Mouse (Mus musculus): ENCODE results near the gene Fbxl18.

Gene Fbxl18

DNA sequence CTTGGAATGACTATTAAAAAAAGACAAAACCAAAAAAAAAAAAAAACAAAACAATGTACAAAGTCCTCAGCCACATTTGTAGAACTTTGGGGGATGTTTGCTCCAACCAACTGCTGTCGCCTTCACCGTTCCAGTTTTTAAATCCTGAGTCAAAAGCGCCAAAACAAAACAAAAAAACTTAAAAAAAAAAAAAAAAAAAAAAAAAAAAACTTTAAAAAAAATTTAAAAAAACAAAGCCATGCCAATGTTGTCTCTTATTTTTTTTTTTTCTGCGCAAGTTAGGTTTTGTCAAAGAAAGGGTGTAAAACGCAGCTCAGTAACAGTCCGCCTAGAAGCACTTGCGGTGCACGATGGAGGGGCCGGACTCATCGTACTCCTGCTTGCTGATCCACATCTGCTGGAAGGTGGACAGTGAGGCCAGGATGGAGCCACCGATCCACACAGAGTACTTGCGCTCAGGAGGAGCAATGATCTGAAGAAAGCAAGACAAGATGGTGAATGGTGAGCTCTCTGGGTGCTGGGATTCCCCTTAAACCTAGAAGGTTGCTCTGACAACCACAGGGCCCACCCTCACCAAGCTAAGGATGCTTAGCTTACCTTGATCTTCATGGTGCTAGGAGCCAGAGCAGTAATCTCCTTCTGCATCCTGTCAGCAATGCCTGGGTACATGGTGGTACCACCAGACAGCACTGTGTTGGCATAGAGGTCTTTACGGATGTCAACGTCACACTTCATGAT lies 8.4 kb upstream of the Fbxl18 start:
- in situ Hi-C loops (cut with MboI; ENCODE audit: low pct_unique_long_range_greater_than_20kb in 1 of 2, low sequenced_read_pairs in 2 of 2, unreplicated experiment in 1 of 2): no loop called here

DNA sequence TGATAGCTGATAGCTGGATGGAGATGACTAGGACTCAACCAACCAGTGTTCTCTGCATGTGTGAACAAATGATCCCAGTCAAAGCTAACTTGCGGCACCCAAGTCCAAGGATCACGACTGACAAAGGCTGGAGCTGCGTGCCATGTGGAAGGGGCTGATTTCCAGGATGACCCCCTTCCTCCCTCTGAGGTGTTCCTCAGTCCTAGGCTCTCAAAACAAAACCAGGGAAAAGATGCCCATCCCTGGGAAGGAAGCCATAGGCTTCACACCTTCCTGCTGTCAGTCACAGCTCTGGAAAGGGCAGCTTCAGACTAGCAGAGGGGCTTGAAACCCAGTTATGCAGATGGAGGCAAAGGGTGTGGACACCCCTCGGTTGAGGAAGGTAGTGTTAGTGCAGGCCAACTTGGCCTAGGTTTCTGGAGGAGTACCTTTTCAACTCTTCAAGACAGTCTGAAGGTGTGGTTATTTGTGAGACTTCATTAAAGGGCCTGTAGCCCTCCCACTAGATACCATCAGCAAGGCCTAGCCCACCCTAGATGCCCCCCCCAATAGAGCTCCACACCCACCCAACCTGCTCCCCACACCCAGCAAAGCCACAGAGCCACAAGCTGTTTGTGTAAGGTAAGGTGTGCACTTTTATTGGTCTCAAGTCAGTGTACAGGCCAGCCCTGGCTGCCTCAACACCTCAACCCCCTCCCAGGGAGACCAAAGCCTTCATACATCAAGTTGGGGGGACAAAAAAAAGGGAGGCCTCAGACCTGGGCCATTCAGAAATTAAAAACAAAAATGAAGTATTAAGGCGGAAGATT lies 7.5 kb upstream of the Fbxl18 start:
- in situ Hi-C loops (cut with MboI; ENCODE audit: low pct_unique_long_range_greater_than_20kb in 1 of 2, low sequenced_read_pairs in 2 of 2, unreplicated experiment in 1 of 2): no loop called here

DNA sequence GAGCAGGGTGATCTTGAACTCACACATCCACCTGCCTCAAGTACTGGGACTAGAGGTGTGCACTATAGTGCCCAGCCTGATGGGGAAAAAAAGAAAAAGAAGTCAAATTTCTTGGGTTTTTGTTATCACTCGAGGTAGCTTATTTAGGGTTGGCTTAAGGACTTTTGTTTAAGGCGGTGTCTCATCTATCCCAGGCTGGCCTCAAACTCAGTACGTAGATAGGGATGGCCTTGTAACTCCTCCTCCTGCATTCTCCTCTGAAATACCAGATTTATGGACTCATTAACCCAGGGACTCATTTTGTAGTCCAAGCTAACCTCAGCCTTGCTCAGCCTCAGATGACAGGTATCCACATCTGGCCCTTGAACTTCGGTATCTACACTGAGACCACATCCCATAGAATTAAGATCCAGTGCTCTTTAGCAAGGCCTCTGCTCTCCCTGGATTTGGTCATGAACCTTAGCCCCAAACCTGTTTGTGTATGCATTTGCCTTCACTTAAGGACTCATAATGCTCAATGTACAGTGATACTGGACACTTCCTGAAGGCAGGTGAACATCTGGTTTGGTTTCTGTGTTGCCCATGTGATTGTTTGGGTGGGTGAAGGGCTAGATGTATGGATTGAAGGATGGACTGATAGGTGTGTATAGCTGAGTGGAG lies 6.8 kb upstream of the Fbxl18 start:
- in situ Hi-C loops (cut with MboI; ENCODE audit: low pct_unique_long_range_greater_than_20kb in 1 of 2, low sequenced_read_pairs in 2 of 2, unreplicated experiment in 1 of 2): no loop called here

DNA sequence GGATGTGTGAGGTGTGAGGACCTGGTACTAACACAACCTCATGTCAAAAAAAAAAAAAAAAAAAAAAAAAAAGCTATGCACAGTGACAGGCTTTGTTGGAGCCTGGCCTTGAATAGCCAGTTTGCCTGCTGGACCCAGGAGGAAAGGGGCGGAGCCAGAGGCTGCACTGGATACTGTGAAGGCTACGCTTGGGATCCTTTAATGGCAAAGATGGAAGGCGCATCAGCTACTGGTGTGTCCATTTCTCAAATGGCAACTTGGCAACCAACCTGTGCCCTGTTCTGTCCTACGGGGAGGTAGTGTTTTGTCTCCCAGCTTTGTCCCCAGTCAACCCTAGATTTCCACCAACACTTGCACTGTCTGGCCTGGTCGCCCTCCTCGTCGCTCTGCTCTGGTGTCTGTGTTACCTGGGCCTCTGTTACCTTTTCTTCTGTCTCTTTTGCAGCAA lies 6.2 kb upstream of the Fbxl18 start:
- in situ Hi-C loops (cut with MboI; ENCODE audit: low pct_unique_long_range_greater_than_20kb in 1 of 2, low sequenced_read_pairs in 2 of 2, unreplicated experiment in 1 of 2): no loop called here

DNA sequence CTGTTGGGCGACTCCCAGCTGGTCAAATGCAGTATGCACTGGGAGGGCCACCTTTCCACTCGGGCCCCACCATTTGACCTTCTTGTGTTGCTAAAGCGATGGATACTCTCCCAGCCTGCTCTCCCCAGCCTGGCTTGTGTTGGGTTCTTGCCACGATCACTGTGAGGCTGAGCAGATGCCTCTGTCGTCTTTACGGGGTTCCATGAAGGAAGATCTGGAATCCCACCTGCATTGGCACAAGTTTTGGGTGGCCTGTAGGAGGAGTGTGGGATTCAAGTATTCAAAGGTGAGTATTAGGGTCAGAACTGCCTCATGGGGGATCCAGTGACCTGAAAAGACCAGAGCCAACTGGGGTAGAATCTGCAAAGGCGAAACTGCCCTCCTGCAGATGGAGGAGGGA lies 5.4 kb upstream of the Fbxl18 start:
- in situ Hi-C loops (cut with MboI; ENCODE audit: low pct_unique_long_range_greater_than_20kb in 1 of 2, low sequenced_read_pairs in 2 of 2, unreplicated experiment in 1 of 2): no loop called here

DNA sequence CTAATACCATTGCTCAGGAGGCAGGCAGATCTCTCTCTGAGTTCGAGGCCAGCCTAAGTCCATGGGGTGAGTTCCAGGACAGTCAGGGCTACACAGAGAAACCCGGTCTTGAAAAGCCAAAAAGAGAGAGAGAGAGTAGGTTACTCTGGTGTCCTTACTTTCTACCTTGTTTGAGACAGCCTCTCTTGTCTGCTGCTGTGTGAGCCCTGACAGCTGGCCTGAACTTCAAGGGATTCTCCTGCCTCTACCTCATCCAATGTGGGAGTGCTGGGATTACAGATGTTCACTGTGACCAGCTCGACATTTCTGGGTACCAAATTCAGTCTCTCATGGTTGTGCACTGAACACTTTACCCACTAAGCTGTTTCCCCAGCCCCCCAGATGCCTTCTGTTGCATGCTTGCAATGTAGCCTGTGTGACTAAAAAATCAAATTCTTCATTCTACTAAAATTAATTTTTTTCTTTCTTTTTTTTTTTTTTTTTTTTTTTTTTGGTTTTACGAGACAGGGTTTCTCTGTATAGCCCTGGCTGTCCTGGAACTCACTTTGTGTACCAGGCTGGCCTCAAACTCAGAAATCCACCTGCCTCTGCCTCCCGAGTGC lies 4.8 kb upstream of the Fbxl18 start:
- in situ Hi-C loops (cut with MboI; ENCODE audit: low pct_unique_long_range_greater_than_20kb in 1 of 2, low sequenced_read_pairs in 2 of 2, unreplicated experiment in 1 of 2): no loop called here

DNA sequence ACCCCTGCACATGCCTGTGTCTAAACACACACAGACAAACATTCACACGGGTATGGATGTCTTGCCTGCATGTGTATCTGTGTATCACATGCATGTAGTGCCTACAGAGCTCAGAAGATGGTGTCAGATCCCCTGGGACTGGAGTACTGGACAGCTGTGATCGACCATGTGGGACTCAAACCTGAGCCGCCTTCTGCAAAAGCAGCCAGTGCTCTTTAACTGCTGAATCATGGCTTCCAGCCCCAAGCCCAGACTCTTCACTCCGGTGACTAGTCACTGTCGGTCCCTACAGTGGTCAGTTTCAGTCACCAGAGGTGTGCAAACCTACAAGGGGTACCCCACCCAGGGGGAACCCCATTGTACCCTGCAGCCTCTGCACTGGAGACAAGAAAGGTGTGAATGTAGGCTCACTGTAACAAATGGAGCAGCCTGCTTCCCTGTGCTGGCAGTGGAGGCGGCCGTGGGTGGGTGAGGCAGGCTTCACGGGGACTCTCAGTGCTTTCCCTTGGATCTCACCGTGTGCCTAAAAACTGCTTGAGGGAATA lies 3.9 kb upstream of the Fbxl18 start:
- in situ Hi-C loops (cut with MboI; ENCODE audit: low pct_unique_long_range_greater_than_20kb in 1 of 2, low sequenced_read_pairs in 2 of 2, unreplicated experiment in 1 of 2): no loop called here

DNA sequence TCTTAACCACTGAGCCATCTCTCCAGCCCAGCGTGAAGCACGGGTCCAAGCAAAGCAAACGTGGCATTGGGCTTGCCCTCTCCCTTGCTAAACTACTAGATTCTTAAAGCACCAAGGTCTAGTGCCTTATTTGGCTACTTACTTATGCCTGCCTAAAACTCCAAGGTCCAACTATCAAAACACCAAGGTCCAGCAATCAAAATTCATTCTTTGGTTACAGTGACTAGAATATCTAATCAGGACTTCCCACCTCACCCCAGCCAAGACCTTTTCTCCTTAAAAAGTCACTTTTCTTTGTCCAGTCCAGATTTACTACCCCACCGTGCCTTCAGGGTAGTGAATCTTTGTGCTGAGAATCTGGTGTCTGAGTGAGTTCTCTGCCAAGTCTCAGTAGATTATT lies 3.1 kb upstream of the Fbxl18 start:
- in situ Hi-C loops (cut with MboI; ENCODE audit: low pct_unique_long_range_greater_than_20kb in 1 of 2, low sequenced_read_pairs in 2 of 2, unreplicated experiment in 1 of 2): no loop called here

DNA sequence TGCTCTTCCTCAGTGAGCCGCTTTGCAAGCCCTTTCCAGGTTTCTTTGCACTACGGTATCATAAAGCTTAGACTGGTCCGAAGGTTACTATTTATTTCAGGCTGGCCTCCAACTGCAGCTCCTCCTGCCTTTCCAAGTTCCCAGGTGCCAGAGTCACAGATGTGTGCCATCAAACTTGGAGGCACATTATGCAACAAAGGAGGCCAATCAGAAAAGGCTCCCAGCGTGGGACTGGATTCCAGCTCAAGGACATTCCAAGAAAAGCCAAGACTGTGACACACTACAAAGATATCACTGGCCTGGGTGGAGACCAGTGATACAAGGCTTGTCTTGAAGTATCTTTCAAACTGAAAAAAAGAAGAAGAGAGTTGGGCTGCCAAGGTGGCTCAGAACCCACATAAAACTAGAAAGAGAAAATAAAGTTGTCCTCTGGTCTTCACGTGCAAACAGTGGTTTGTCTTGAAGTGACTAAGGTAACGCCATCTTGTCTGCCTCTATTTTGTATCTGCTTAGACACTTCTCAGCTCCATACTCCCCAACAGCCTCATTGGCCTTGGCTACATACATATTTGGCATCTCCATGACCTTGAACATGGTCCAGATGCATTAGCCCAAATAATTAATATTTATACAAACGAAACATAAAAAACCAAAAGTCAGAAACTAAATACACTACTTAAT lies 2.5 kb upstream of the Fbxl18 start:
- in situ Hi-C loops (cut with MboI; ENCODE audit: low pct_unique_long_range_greater_than_20kb in 1 of 2, low sequenced_read_pairs in 2 of 2, unreplicated experiment in 1 of 2): no loop called here

DNA sequence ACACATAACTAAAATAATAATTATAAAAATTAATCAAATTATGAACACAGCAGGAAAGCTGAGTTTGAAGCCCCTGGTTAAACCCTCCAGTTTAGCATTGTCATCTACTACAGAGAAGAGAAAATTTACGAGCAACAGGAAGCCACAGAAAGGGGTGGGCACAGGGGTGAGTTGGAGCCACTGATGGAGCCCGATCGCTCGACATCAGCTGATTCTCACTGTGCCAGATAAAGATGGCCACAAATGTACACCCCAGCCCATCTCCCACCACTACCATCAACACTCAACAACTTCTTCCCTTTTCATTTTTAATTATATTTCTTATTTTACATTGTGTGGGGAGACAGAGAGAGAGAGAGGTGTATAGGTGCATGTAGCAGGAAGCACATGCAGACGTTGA lies 1.5 kb upstream of the Fbxl18 start:
- in situ Hi-C loops (cut with MboI; ENCODE audit: low pct_unique_long_range_greater_than_20kb in 1 of 2, low sequenced_read_pairs in 2 of 2, unreplicated experiment in 1 of 2): no loop called here

DNA sequence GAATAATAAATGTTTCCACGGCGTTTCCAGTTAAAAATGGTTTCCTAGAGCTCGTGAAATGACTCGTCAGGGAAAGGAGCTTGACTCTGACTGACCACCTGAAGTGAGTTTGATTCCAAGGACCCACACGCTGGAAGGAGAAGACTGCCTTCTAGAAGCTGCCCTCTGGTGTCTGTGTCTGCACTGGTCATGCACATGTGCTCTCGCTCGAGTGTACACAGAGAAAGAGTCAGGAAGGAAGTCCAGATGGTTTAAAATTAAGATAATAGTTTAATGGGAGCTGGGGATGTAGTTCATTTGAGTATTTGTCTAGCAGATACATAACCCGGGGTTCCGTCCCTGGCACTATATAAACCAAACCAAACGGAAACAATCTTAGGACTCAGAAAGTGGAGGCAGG lies 971 bp upstream of the Fbxl18 start:
- in situ Hi-C loops (cut with MboI; ENCODE audit: low pct_unique_long_range_greater_than_20kb in 1 of 2, low sequenced_read_pairs in 2 of 2, unreplicated experiment in 1 of 2): no loop called here

DNA sequence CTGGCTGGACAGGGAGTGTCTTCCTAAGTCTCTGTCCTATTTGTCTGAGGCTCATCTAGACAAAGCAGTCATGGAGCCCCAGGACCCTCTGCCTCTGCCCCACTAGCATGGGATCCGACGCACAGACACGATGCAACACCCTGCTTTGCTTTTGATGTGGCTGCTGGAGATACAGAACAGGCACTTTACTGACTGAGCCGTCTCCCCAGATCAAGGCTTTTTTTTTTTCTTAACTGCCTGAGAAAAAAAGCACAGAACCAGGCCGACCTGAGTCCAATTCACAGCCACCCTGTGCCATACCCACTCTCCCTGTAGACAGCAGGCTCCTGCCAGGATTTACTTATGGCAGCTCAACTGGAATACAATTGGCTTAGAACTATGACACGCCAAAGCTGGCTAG lies 3.8 kb downstream of the Fbxl18 start:
- in situ Hi-C loops (cut with MboI; ENCODE audit: low pct_unique_long_range_greater_than_20kb in 1 of 2, low sequenced_read_pairs in 2 of 2, unreplicated experiment in 1 of 2): no loop called here

DNA sequence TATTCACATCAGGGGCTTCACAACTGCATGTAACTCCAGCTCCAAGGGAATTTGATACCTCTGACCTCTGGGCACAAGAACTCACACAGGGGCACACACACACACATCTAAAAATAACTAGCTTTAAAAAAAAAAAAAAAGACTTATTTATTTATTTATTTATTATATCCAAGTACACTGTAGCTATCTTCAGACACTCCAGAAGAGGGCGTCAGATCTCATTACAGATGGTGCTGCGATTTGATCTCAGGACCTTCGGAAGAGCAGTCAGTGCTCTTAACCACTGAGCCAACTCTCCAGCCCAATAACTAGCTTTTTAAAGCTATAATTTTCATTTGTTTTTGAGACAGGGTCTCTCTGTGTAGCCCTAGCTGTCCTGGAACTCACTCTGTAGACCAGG lies 7.7 kb downstream of the Fbxl18 start:
- in situ Hi-C loops (cut with MboI; ENCODE audit: low pct_unique_long_range_greater_than_20kb in 1 of 2, low sequenced_read_pairs in 2 of 2, unreplicated experiment in 1 of 2): loop anchor here in 1 of 2 experiments (5.0 kb wide), 1 partner anchor 45 kb away; no protein-coding TSS in a partner anchor

DNA sequence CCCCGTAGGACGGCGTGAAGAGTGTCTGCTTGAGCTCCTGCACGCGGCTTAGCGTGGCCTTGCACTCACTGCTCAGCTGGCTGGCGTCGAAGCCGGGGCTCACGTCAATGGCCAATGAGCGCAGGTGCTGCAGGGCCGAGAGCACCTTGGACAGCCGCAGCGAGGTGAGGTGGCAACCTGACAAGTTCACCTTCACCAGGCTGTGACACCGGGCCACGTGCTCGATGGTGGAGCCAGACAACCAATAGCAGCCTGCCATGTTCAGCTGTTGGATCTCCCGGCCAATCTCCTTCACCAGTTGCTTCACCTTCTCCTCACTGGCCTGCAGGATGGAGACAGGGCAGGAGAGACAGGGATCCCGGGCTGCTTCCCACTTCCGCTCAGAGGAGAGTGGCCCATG lies 8.5 kb downstream of the Fbxl18 start:
- in situ Hi-C loops (cut with MboI; ENCODE audit: low pct_unique_long_range_greater_than_20kb in 1 of 2, low sequenced_read_pairs in 2 of 2, unreplicated experiment in 1 of 2): loop anchor here in 1 of 2 experiments (5.0 kb wide), 1 partner anchor 46 kb away; no protein-coding TSS in a partner anchor

DNA sequence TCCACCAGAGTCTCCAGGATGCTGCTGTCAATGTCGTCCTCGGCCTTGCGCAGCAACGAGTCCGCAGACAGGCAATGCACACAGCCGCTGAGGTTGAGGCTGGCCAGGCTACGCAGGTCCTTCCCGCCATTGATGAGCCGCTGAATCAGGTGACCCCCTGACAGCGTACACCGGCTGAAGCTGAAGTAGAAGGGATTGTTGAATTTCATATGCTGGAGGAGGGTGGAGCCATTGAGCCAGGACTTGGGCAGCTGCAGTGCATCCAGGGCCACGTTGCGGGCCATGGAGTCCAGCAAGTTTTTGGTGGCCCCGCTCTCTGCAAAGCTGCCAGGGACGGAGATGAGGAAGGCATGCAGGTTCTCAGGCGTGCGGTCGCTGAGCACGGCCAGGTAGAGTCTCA lies 9.0 kb downstream of the Fbxl18 start:
- in situ Hi-C loops (cut with MboI; ENCODE audit: low pct_unique_long_range_greater_than_20kb in 1 of 2, low sequenced_read_pairs in 2 of 2, unreplicated experiment in 1 of 2): loop anchor here in 1 of 2 experiments (5.0 kb wide), 1 partner anchor 46 kb away; no protein-coding TSS in a partner anchor

DNA sequence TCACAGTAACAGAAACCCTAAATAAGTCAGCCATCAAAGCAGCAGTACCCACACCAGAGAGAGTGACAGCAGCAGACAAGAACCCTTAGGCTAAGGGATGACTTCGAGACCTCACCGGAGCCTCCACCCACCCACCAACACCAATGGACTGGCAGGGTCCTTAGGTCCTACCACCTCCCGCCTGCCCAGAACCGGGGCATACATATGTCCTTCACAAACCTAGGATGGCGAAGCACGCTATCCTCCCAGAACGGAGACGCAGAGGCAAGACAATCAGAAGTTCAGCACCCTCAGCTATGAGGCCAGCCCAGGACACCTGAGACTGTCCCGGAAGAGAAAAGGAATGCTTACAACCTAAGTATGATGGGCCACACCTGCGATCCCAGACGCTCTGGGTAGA lies 12.8 kb downstream of the Fbxl18 start:
- in situ Hi-C loops (cut with MboI; ENCODE audit: low pct_unique_long_range_greater_than_20kb in 1 of 2, low sequenced_read_pairs in 2 of 2, unreplicated experiment in 1 of 2): loop anchor here in 1 of 2 experiments (5.0 kb wide), 1 partner anchor 50 kb away; no protein-coding TSS in a partner anchor

DNA sequence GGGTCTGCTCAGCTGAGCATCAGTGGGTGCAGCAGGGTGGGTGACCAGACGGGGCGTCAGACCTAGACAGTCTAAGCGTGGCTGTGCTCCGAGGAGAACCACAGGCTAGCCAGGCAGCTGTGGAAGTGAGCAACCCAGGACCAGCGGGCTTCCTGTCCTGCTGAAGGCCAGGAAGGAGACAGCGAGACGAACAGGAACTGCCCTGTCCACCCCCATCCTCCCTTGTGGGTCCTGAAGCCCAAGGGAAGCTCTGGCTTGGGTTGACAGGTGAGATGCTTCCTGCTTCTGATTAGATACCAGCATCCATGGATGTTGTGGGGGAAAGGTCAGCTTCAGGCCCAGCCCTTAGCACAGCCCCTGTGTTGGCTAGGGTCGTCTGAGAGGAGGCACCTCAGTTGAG lies 13.3 kb downstream of the Fbxl18 start:
- in situ Hi-C loops (cut with MboI; ENCODE audit: low pct_unique_long_range_greater_than_20kb in 1 of 2, low sequenced_read_pairs in 2 of 2, unreplicated experiment in 1 of 2): loop anchor here in 1 of 2 experiments (5.0 kb wide), 1 partner anchor 50 kb away; no protein-coding TSS in a partner anchor

All from mouse embryonic stem cell (cell line).